Mouse (Mus musculus) forebrain, embryonic 10.5 days (tissue): ENCODE measurements at regions not wholly inside any gene's neighbourhood (a gene's known extent, or its start where the extent isn't known, plus 50 kb on each side); places are given as distances from the start of the nearest gene placed in this dataset.

ENCODE experiments used
- DNase-seq: peaks from one replicate; pipeline ENCODE4 v3.0.0-alpha.2; 2017; ENCODE audit warnings: low spot score; ENCODE audit errors: extremely low spot score
- H3K27ac ChIP-seq: fragments of 300-500 bp; sonication (generic); 2 replicates; pipeline ENCODE4 v1.5.1; 2016; ENCODE audit warnings: mild to moderate bottlenecking
- H3K27me3 ChIP-seq: fragments of 300-500 bp; sonication (generic); 2 replicates; pipeline ENCODE4 v1.6.1; 2016; ENCODE audit warnings: mild to moderate bottlenecking; ENCODE audit not compliant: poor library complexity, severe bottlenecking
- H3K36me3 ChIP-seq: fragments of 300-500 bp; sonication (generic); replicated peaks from 2 replicates; pipeline ENCODE4 v1.6.1; 2016; ENCODE audit warnings: mild to moderate bottlenecking, moderate library complexity
- H3K4me1 ChIP-seq: fragments of 300-500 bp; sonication (generic); 2 replicates; pipeline ENCODE4 v1.6.1; 2016
- H3K4me3 ChIP-seq: fragments of 300-500 bp; sonication (generic); 2 replicates; pipeline ENCODE4 v1.5.1; 2016; ENCODE audit warnings: mild to moderate bottlenecking, moderate library complexity
- H3K9me3 ChIP-seq: fragments of 300-500 bp; sonication (generic); 2 replicates; pipeline ENCODE4 v1.6.1; 2016; ENCODE audit warnings: mild to moderate bottlenecking, moderate library complexity
- WGBS: fragments of 180-500 bp; shearing (Covaris S2); methylation state at CpG from one replicate; pipeline ENCODE4 v1.1.7; 2016; 5-methylcytosine and 5-hydroxymethylcytosine counted together

- no peaks in the 10 kb centered on the region for H3K9me3 ChIP-seq
- no peaks in the 10 kb centered on the region for H3K27me3 ChIP-seq
- H3K4me1 ChIP-seq, result peaks cover 34% of the 10 kb centered on the region
- WGBS, result 73% methylated on average over 2 of the region's 2 CpGs
- DNase-seq, result no peak
- no peaks in the 10 kb centered on the region for H3K36me3 ChIP-seq
- no peak overlapping the region for H3K27ac ChIP-seq
- H3K4me3 ChIP-seq, result no peak overlapping the region
Measured at GRCm38 (mm10) chr15:36719241-36719640, 288.3 kb downstream of the Zfp706 start.

GRCm38 (mm10) chr15:36717835-36718234 is 289.7 kb downstream of the Zfp706 start:
- 65% methylated on average over 6 of the region's 6 CpGs for WGBS

GRCm38 (mm10) chr15:36716686-36717038 is 290.9 kb downstream of the Zfp706 start:
- H3K27me3 ChIP-seq, result no peaks in the 10 kb centered on the region
- peak overlapping the region; percentile 81 for H3K27ac ChIP-seq
- H3K9me3 ChIP-seq, result no peaks in the 10 kb centered on the region
- no peak for DNase-seq
- no peaks in the 10 kb centered on the region for H3K36me3 ChIP-seq
- H3K4me3 ChIP-seq, result peak overlapping the region; percentile 42; the same call in 1 of the 2 replicates
- H3K4me1 ChIP-seq, result peaks cover 26% of the 10 kb centered on the region

More at GRCm38 (mm10) chr15:36717835-36718234, 289.7 kb downstream of the Zfp706 start:
- Histone ChIP-seq H3K27me3 (no peaks in the 10 kb centered on the region), H3K4me1 (peaks cover 32% of the 10 kb centered on the region), H3K4me3 (no peak overlapping the region), H3K9me3 (no peaks in the 10 kb centered on the region), H3K36me3 (no peaks in the 10 kb centered on the region), H3K27ac (no peak overlapping the region)
- no peak for DNase-seq

- Histone ChIP-seq H3K27ac (peak overlapping the region; percentile 81), H3K4me3 (peak overlapping the region; percentile 42), H3K36me3 (no peaks in the 10 kb centered on the region), H3K9me3 (no peaks in the 10 kb centered on the region), H3K4me1 (peaks cover 23% of the 10 kb centered on the region), H3K27me3 (no peaks in the 10 kb centered on the region)
- WGBS, result 25% methylated on average over 26 of the region's 26 CpGs
- DNase-seq, result peak; percentile 53
Measured at GRCm38 (mm10) chr15:36715745-36716685, 291.6 kb downstream of the Zfp706 start.

- H3K9me3 ChIP-seq, result no peaks in the 10 kb centered on the region
- H3K27ac ChIP-seq, result no peak overlapping the region
- DNase-seq, result no peak
- WGBS, result 89% methylated on average over 6 of the region's 6 CpGs
- no peak overlapping the region for H3K4me3 ChIP-seq
- H3K27me3 ChIP-seq, result no peaks in the 10 kb centered on the region
- H3K4me1 ChIP-seq, result peaks cover 23% of the 10 kb centered on the region
- H3K36me3 ChIP-seq, result no peaks in the 10 kb centered on the region
Measured at GRCm38 (mm10) chr15:36715159-36715558, 292.4 kb downstream of the Zfp706 start.

DNA sequence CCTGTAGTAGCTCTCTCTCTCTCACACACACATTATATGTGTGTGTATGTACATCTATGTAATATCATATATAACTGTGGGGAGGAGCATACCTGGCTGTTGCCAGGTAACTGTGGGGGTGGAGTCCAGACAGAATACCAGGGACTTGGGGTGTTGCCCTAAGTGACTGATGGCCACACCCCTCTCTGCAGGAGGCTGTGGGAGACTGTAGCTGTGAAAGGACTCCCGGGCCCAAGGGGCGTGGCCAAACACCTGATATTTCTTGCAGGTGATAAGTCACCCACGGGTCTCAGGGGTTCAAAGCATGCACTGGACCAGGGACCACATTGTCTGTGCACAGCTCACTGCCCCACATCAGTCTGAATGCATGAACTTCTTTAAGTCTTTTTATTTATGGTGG is 297.8 kb downstream of the Zfp706 start:
- 69% methylated on average over 3 of the region's 3 CpGs for WGBS
- no peaks in the 10 kb centered on the region for H3K9me3 ChIP-seq

DNA sequence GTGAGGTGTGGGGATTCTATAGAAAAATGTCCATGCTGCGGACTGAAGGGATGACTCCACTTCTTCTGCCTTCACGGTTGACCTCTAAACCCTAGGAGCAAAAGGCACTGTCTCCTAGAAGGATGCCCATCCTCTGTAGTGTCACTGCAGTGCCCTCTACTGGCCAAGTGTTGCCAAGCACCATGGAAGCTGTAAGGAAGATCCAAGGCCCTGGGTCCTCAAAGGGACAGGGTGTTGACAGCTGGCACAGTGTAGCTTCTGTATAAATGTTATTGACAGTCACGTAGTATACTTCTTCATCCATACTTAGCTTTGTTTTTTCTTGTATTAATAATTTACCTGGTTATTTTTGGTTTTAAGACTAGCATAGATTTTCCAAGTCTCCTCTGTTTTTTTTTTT is 299.1 kb downstream of the Zfp706 start:
- Histone ChIP-seq H3K27ac (no peak overlapping the region), H3K4me1 (no peaks in the 10 kb centered on the region), H3K9me3 (no peaks in the 10 kb centered on the region), H3K36me3 (no peaks in the 10 kb centered on the region), H3K27me3 (no peaks in the 10 kb centered on the region), H3K4me3 (no peak overlapping the region)
- WGBS, result 23% methylated on average over 3 of the region's 3 CpGs
- DNase-seq, result peak; percentile 66

More for the DNA sequence above, 297.8 kb downstream of the Zfp706 start:
- Histone ChIP-seq H3K4me1 (no peaks in the 10 kb centered on the region), H3K27me3 (no peaks in the 10 kb centered on the region), H3K36me3 (no peaks in the 10 kb centered on the region), H3K27ac (no peak overlapping the region), H3K4me3 (no peak overlapping the region)
- DNase-seq, result no peak

DNA sequence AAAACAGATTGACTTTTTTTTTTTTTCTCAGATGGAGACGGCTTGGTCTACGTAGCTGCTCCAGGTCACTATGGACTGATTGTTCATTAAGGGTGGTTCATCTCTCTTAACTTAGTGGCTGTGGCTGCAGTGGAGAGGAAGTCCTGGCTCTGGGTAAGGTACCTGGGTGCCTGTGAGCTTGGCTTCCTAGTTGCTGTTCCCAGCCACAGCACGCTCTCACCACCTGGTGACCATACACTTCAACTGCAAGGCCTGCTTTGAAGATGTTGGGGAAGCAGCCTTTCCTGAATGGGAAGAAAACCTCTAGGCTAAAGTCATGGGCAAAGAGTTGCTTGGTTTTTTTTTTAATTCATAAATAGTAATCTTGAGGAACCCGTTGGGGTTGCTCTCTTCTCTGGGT is 301.6 kb downstream of the Zfp706 start:
- H3K9me3 ChIP-seq, result no peaks in the 10 kb centered on the region
- H3K27ac ChIP-seq, result no peak overlapping the region
- DNase-seq, result peak; percentile 31
- no peaks in the 10 kb centered on the region for H3K27me3 ChIP-seq
- H3K36me3 ChIP-seq, result no peaks in the 10 kb centered on the region
- 55% methylated on average over 4 of the region's 4 CpGs for WGBS
- no peak overlapping the region for H3K4me3 ChIP-seq
- H3K4me1 ChIP-seq, result peaks cover 11% of the 10 kb centered on the region; the same call in 1 of the 2 replicates

DNA sequence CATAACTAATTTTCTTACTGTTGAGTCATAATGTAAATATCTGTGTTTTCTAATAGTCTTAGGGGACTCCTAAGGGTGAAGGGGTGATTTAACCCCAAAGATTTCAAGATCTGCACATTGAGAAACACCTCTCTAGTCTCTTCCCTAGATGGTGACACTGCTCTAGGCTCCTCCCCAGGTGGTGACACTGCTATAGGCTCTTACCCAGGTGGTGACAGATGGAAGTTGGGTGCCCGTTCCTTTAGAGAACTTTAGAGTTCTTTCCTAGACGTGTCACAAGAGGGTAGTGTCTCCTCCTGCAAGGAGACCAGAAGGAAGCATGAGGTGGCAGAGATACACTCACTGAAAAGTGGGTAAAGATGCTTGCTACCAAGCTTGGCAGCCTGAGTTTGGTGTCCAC is 302.2 kb downstream of the Zfp706 start:
- Histone ChIP-seq H3K27ac (no peak overlapping the region), H3K36me3 (no peaks in the 10 kb centered on the region), H3K27me3 (no peaks in the 10 kb centered on the region), H3K4me3 (no peak overlapping the region), H3K9me3 (no peaks in the 10 kb centered on the region), H3K4me1 (peaks cover 11% of the 10 kb centered on the region; the same call in 1 of the 2 replicates)
- DNase-seq, result no peak
- WGBS, result 77% methylated on average over 2 of the region's 2 CpGs

- Histone ChIP-seq H3K4me3 (no peak overlapping the region), H3K36me3 (no peaks in the 10 kb centered on the region), H3K27ac (no peak overlapping the region), H3K4me1 (peaks cover 11% of the 10 kb centered on the region; the same call in 1 of the 2 replicates), H3K27me3 (no peaks in the 10 kb centered on the region), H3K9me3 (no peaks in the 10 kb centered on the region)
- no peak for DNase-seq
- WGBS, result 57% methylated on average over 8 of the region's 8 CpGs
Measured at GRCm38 (mm10) chr15:36701846-36702245, 305.7 kb downstream of the Zfp706 start.

DNA sequence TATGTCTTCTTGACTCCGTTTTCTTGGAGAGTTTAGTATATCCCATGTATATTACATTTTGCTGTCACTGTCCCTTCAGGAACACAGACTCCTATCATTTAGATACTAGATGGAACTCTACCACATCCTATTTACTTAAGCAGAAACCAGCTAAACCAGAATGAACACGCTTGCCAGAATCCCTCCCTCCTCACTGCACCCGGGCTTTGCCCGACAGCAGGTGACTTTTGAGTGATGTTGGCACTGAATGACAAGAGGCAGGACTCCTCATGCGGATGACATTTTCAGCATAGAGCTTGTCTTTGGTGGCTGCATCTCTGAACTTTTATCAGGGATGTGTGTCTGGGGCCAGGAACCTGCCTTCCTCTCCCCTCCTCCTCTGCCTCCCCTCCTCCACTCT is 307.4 kb downstream of the Zfp706 start:
- H3K36me3 ChIP-seq, result no peaks in the 10 kb centered on the region
- no peaks in the 10 kb centered on the region for H3K27me3 ChIP-seq
- 92% methylated on average over 5 of the region's 5 CpGs for WGBS
- H3K4me3 ChIP-seq, result no peak overlapping the region
- no peaks in the 10 kb centered on the region for H3K9me3 ChIP-seq
- peaks cover 15% of the 10 kb centered on the region; the same call in 1 of the 2 replicates for H3K4me1 ChIP-seq
- no peak for DNase-seq
- no peak overlapping the region for H3K27ac ChIP-seq

- peaks cover 11% of the 10 kb centered on the region for H3K4me1 ChIP-seq
- peak overlapping the region; percentile 45 for H3K4me3 ChIP-seq
- H3K27ac ChIP-seq, result no peak overlapping the region; the same call in 1 of the 2 replicates
- peak; percentile 26 for DNase-seq
- H3K9me3 ChIP-seq, result no peaks in the 10 kb centered on the region
- no peaks in the 10 kb centered on the region for H3K27me3 ChIP-seq
- WGBS, result 31% methylated on average over 14 of the region's 14 CpGs
- H3K36me3 ChIP-seq, result no peaks in the 10 kb centered on the region
Measured at GRCm38 (mm10) chr15:36695199-36696129, 312.1 kb downstream of the Zfp706 start.
